Mouse (Mus musculus) naive thymus-derived CD4-positive, alpha-beta T cell, adult 2 months (primary cell): ENCODE measurements around the gene Btbd11.

ENCODE experiments used
- DNase-seq: peaks from one replicate; pipeline ENCODE4 v3.0.0-alpha.2; 2011; ENCODE audit warnings: low read depth

The Btbd11 gene

DNA sequence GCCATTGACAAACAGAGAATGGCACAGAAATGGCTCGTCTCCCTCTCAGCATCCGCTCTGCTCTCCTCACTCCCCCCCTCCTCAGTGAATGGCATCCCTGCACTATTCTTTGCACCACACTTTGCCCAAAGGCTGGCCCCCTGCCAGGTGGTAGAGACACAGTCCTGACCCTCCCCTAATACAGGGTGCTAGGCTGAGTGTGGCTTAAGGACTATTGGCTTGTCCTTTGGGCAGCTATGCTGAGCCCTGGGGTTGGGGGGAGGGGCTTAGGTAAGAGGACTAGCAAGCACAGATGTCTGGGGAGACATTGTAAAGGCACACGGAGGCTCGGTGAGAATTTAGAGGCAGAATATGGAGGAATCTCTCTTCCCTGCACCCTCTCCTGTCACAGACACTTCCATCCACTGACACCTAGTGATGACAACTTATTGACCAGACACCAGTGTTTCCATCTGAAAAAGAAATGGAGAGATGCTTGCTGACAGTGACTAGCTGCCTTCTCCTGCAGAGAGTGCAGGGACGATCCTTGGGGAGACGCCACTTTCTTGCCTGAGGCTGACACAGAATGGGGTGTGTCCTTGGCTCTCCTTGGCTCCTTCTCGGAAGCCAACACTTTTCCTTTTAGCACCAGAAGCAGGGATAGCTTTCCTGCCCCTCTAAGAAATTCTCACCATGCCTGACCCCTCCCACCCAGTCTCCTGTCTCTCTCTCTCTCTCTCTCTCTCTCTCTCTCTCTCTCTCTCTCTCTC, 138.8 kb downstream of the Btbd11 start:
- no peak for DNase-seq

GRCm38 (mm10) chr10:85526657-85527056, 140.0 kb downstream of the Btbd11 start:
- DNase-seq = no peak

- DNase-seq = no peak
These were observed 141.1 kb downstream of the Btbd11 start for GRCm38 (mm10) chr10:85527722-85528121.

- no peak for DNase-seq
These were observed 146.6 kb downstream of the Btbd11 start for GRCm38 (mm10) chr10:85533192-85533710.

GRCm38 (mm10) chr10:85538051-85538753, 151.6 kb downstream of the Btbd11 start:
- DNase-seq = no peak

DNA sequence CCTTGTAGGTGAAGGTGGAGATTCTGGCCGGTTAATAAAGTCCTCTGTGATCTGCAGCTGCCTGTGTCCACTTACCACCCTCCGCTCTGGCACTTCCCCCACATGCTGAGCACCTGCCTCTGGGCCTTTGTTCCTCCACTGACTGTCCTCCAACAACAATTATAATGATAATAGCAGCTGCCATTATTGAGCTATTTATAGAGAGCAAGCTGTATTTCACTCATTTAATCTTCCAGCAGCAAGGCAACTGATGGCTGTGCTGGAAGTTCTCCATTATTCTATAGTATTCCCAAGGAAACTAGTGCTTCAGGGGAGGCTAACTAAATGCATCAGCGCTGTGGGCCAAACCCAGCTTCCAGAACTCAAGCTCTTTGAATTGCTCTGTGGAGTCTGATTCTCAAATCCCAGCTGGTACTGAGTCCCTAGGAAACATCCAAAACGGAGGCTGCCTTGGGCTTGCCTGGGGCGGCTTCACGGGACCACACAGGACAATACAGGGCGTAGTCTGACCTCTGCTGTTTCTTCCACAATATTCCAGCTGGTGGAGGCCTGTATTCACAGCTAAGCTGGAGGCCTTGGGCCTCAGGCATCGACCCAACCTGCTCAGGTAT, 153.0 kb downstream of the Btbd11 start:
- no peak for DNase-seq

DNA sequence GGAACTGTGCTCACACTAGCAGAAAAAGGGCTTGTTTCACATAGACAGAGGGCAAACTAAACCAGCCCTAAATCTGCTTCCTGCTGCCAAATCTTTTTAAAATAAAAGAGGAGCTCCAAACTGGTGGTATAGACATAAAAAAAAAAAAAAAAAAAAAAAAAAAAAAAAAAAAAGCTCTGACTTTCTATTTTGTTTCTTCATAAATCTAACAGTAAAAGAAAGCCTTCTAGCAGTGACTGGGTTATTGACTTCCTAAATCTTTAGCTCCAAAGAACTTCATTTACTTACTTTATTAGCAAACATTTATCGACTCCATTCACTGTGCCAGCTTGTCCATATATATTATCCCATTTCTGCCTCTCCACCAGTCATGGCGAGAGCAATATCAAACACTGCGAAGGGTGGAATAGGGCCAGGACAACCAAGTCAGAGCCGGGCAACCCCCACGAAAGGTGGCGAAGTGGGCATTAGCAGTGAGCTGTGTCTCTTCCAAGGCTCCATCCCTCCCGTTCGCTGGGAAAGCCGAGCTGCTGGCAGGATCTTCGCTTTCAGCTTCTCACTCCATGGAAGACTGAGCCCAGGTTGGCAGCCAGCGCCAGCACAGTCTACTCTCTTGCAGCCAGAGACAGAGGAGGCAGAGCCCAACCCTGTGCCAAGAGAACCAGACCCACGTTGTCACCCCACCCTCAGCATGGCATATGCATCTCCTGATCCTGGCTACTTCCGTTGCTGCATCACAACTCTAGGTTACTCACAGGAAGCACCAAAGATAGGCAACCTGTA, 153.9 kb downstream of the Btbd11 start:
- DNase-seq = no peak

DNA sequence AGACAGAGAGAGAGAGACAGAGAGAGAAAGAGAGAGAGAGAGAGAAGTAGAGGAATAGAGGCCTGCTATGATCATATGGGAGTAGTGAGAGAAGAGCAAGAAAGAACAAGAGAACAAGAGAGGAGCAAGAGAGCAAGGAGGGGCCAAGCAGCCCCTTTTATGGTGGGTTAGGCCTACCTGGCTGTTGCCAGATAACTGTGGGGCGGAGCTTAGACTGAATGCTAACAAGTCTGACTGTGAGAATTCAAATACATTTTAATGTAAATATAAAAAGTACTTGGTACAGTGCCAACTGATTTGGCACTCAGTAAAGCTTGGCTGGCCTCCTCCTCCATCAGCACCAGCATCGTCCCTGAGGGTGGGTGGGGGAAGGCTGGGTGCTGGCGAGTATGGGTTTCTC, 154.9 kb downstream of the Btbd11 start:
- no peak for DNase-seq

DNA sequence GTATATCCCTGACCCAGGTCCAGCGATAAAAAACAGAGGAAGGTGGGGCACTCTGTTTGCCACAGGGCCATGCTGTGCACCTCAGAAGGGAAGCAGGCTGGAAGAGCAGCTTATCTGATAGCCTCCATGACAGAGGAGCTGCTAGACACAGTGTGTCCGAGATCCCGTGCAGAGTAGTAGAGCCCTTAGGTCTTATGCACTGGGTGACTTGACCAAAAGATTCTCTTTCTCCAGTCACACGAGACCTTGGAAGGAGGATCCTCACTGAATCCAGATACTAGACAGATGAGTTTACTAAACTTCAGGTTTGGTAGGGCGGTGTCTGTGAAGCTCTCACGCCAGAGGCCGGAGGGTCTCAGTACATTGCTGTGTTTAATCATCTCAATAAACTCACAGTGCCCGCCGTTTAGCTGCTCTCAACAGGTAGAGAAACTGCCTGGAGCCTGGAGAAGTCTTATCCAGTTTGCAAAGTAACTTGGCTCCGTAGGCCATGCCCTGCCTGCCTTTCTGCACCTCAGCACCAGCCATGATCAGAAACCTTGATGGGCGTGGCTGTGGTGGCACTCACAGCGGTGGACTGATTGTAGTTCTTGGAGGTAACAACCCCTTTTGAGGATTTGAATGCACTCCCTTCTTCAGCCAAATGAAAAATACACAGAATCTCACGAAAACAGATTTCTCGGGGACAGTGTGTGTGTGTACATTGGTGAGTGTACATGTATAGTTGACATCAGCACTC, 155.4 kb downstream of the Btbd11 start:
- DNase-seq = no peak

GRCm38 (mm10) chr10:85543281-85543680, 156.7 kb downstream of the Btbd11 start:
- DNase-seq = no peak

DNA sequence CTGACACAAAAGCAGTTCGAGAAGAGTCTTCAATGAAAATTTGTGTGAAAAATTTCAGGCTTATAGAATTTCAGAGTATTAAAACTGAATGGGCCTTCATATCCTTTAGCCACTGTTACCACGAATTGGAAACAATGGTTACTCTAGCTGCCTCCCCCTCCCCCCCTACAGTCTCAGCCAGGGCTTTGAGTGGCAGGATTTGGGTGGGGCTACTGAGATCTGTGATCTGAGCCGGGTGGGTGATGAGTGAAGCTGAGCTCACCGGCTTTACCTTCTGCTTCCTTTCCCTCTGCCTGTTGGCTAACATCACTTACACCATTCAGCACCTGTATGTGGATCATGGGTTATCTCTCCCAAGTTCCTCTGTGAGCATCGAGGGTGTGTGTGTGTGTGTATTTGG, 158.4 kb downstream of the Btbd11 start:
- DNase-seq = no peak

DNA sequence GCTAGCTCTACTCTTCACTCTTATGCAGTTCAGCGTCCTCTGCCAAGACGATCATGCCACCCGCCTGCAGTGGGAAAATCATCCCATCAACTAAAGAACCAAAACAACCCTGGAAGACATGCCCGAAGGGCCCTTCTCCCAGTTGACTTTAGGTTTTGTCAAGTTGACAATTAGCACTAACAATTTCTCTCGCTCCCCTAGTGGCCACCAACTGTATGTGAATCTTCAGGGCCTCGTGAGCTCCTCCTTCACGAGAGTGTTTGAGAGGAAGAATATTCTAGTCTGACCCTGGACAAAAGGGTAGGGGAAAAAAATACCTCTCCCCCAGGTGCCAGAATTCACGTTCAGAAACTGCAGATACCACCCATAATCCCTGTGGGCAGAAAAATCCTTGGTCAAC, 168.6 kb downstream of the Btbd11 start:
- no peak for DNase-seq

- no peak for DNase-seq
These were observed 174.8 kb downstream of the Btbd11 start for GRCm38 (mm10) chr10:85561418-85561817.

DNA sequence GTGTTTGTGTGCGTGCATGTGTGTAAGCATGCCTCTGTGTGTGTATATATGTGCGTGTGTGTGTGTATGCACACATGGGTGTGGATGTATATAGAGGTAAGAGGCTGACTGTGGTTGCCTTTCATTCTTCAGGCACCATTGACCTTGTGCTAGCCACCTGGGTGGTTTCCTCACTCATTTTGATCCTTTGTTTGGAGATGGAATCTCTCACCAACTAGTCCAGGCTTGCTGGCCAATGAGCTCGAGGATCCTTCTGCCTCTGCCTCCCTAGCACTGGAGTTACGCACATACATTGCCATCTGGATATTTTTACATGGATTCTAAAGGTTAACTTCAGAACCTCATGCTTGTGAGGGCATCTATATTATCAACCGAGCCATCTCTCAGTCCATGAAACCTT, 184.8 kb downstream of the Btbd11 start:
- no peak for DNase-seq

DNA sequence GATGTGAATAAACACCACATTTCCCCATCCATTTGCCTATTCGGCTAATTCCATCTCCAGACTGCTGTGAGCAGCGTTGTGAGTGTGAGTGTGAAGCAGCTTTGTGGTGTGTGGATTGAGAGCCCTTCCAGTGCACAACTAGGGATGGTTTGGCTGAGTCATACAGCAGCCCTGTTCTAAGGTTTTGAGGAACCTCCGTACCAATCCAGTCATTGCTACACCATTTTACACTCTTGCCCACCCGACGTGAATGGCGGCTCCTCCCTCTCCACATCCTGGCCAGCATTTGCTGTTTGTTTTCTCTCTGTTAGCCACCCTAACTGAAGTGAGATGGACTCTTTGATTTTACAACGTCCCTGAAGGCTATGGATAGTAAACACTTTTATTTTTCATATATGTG, 186.0 kb downstream of the Btbd11 start:
- DNase-seq = no peak

DNA sequence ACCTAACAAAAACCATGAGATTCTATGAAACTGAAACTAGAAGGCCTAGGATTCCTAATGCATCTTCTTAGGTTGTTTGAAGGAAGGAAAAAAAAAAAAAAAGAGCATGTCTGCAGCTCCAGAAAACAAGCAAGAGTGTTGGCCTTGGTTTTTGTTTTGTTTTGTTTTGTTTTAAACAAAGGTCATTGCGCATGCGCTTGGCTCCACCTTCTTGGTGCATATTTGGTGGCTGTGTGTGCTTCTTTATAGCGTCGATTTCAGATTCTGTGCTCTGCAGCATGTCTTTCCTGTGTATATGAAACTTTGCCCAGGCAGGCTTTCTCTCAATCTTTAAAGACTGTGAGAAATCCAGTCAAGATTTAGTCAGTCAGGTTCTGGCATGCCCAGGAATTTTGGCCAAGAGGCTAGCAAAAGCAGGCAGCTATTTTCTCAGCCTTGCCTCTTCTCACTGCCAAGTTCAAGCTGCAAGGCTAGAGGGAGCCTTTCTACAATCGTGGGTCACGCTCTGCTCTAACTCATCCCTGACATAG, 191.3 kb downstream of the Btbd11 start:
- DNase-seq = no peak

- DNase-seq = no peak
These were observed 192.2 kb downstream of the Btbd11 start for GRCm38 (mm10) chr10:85578571-85579465.

- no peak for DNase-seq
These were observed 201.1 kb downstream of the Btbd11 start for GRCm38 (mm10) chr10:85587758-85588157.

DNA sequence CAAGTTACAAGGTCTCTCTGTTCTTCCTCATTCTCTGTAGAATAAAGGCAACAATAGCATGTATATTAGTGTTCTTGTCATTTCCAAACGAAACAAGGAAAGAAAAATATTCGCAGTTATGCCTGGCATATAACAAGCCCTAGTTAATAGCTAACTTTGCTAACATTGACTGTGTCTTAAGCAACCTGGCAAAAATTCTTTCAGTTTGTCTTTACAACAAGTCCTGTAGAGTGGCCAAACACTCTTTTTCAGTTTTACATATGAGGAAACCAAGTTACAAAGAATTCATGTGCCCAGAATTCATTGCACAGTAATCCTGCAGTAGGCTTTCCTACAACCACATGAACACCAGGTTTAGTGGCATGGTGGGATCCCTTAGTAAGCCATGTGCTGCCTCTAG, 203.4 kb downstream of the Btbd11 start:
- no peak for DNase-seq

GRCm38 (mm10) chr10:85591296-85591695, 204.7 kb downstream of the Btbd11 start:
- DNase-seq = no peak
